In the genomic region with DNA sequence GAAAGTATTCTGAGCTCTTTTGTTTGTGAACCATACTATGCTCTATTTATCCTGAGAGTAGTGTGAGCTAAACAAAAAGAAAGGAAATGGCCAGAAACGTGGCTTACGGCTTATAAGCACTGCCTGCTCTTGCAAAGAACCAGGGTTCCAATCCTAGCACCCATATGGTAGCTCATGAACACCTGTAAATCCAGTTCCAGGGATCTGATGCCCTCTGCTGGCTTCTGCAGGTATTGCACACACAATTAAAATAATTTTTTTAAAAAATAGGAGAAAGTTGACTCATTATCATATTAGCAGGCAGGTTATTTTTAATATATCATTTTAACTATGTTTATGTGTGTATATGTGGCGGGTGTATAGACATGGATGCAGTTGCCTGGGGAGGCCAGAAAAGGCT, we compare ENCODE assay signal across 9 mouse cellular contexts.
DNase-seq lines count a peak whose midpoint lies in the region; ATAC-seq and TF ChIP-seq lines count a peak whose summit lies in the region.
"Had no signal": no experiment of that assay in that cellular context is flagged by ENCODE, and none has a peak within 500 bp of the region (broad histone marks: within the 10 kb centered on the region; RNA-seq: fewer than 3 reads in every experiment).

No protein-coding gene starts in this region.

- TF ChIP-seq POLR2A in testis, adult 2 months (IDR thresholded peaks at IDR 0.05; ENCODE audit: control insufficient read depth, low read depth, low read length): no peak
- TF ChIP-seq POLR2A in small intestine, adult 2 months (IDR thresholded peaks at IDR 0.05; ENCODE audit: low read depth, low read length): no peak

- H3K4me1 ChIP-seq in intestine, postnatal 0 days (replicated peaks; ENCODE audit: control insufficient read depth, insufficient read depth, low read length): no peaks in the 10 kb centered on the region
- H3K4me1 ChIP-seq in intestine, embryonic 15.5 days (replicated peaks): 0 out of 2 replicates have a peak, but pooled peaks cover 5% of the 10 kb centered on the region
- peaks cover 6% of the 10 kb centered on the region for H3K4me1 ChIP-seq in testis, adult 2 months (ENCODE audit: control insufficient read depth, insufficient read depth, low read length)
- no peaks in the 10 kb centered on the region for H3K4me1 ChIP-seq in small intestine, adult 2 months (ENCODE audit: control insufficient read depth, insufficient read depth, insufficient read length, low read length)
- H3K4me1 ChIP-seq in midbrain, embryonic 14.5 days (ENCODE audit: control insufficient read depth, insufficient read depth, low read length): peaks cover 8% of the 10 kb centered on the region

- no peaks in the 10 kb centered on the region for H3K27me3 ChIP-seq in intestine, postnatal 0 days (replicated peaks; ENCODE audit: control insufficient read depth, insufficient read depth, low read length)
- no peaks in the 10 kb centered on the region for H3K27me3 ChIP-seq in intestine, embryonic 15.5 days (replicated peaks)
- H3K27me3 ChIP-seq in testis, adult 2 months (ENCODE audit: control insufficient read depth, insufficient read depth, low read length): no peaks in the 10 kb centered on the region
- H3K27me3 ChIP-seq in small intestine, adult 2 months (ENCODE audit: control insufficient read depth, insufficient read depth, low read length): no peaks in the 10 kb centered on the region
- H3K27me3 ChIP-seq in midbrain, embryonic 14.5 days (ENCODE audit: control insufficient read depth, insufficient read depth, low read length): no peaks in the 10 kb centered on the region

- no peak overlapping the region for H3K4me3 ChIP-seq in intestine, postnatal 0 days (ENCODE audit: low read depth, low read length)
- no peak overlapping the region for H3K4me3 ChIP-seq in intestine, embryonic 15.5 days (replicated peaks)
- H3K4me3 ChIP-seq in testis, adult 2 months (ENCODE audit: control insufficient read depth, low read depth, low read length): peak overlapping the region; percentile 65
- H3K4me3 ChIP-seq in small intestine, adult 2 months (ENCODE audit: low read depth, low read length): no peak overlapping the region
- no peak overlapping the region for H3K4me3 ChIP-seq in midbrain, embryonic 14.5 days (replicated peaks; ENCODE audit: low read depth, low read length)

- TF ChIP-seq CTCF in intestine, postnatal 0 days (IDR thresholded peaks at IDR 0.05; ENCODE audit: low read depth): peak; percentile 76
- no peak for TF ChIP-seq CTCF in testis, adult 2 months (IDR thresholded peaks at IDR 0.05; ENCODE audit: control insufficient read depth, insufficient read depth, insufficient replicate concordance, low read depth, low read length)
- TF ChIP-seq CTCF in small intestine, adult 2 months (IDR thresholded peaks at IDR 0.05; ENCODE audit: extremely low read depth, insufficient read length, insufficient replicate concordance, low read depth, low read length): peak; percentile 50; the same call in 1 of the 2 replicates

- no peak for DNase-seq in testis, postnatal 14 days (ENCODE audit: low spot score)
- DNase-seq in NIH3T3 (ENCODE audit: low read depth): peak; percentile 27
- DNase-seq in midbrain, embryonic 14.5 days: no peak
- no peak for DNase-seq in left cerebral cortex, postnatal 14 days (ENCODE audit: low spot score in 2 of 2)

- 80% methylated on average over 3 of the region's 3 CpGs for WGBS in intestine, postnatal 0 days
- WGBS in intestine, embryonic 15.5 days: 76% methylated on average over 3 of the region's 3 CpGs
- 79% methylated on average over 3 of the region's 3 CpGs for WGBS in small intestine, adult 2 months
- 76% methylated on average over 3 of the region's 3 CpGs for WGBS in midbrain, embryonic 14.5 days

- no peak overlapping the region for H3K27ac ChIP-seq in intestine, postnatal 0 days (ENCODE audit: low read depth, low read length)
- H3K27ac ChIP-seq in intestine, embryonic 15.5 days: no peak overlapping the region
- no peak overlapping the region for H3K27ac ChIP-seq in testis, adult 2 months (ENCODE audit: control insufficient read depth, insufficient read depth, low read depth, low read length)
- no peak overlapping the region for H3K27ac ChIP-seq in small intestine, adult 2 months (ENCODE audit: insufficient read depth, low read depth, low read length)
- H3K27ac ChIP-seq in midbrain, embryonic 14.5 days (replicated peaks; ENCODE audit: low read depth, low read length): no peak overlapping the region

- no peak for ATAC-seq in intestine, postnatal 0 days
- ATAC-seq in intestine, embryonic 15.5 days: no peak
- ATAC-seq in midbrain, embryonic 14.5 days (ENCODE audit: low FRiP score, low TSS enrichment): no peak

- H3K9me3 ChIP-seq in intestine, postnatal 0 days (ENCODE audit: control insufficient read depth): no peaks in the 10 kb centered on the region
- no peaks in the 10 kb centered on the region for H3K9me3 ChIP-seq in intestine, embryonic 15.5 days
- no peaks in the 10 kb centered on the region for H3K9me3 ChIP-seq in midbrain, embryonic 14.5 days (ENCODE audit: control insufficient read depth, low read length)

- no peak overlapping the region for H3K9ac ChIP-seq in intestine, postnatal 0 days (ENCODE audit: low read depth, low read length)
- no peak overlapping the region for H3K9ac ChIP-seq in intestine, embryonic 15.5 days
- no peak overlapping the region for H3K9ac ChIP-seq in midbrain, embryonic 14.5 days (replicated peaks; ENCODE audit: low read length)

- no peaks in the 10 kb centered on the region for H3K36me3 ChIP-seq in intestine, postnatal 0 days (ENCODE audit: control insufficient read depth, insufficient read depth)
- no peaks in the 10 kb centered on the region for H3K36me3 ChIP-seq in intestine, embryonic 15.5 days
- H3K36me3 ChIP-seq in testis, adult 2 months (ENCODE audit: control insufficient read depth, insufficient read depth, low read length): no peaks in the 10 kb centered on the region
- no peaks in the 10 kb centered on the region for H3K36me3 ChIP-seq in small intestine, adult 2 months (ENCODE audit: control insufficient read depth, insufficient read depth, low read length)
- H3K36me3 ChIP-seq in midbrain, embryonic 14.5 days (ENCODE audit: control insufficient read depth, insufficient read depth, low read length): no peaks in the 10 kb centered on the region

- intact Hi-C loops in left cerebral cortex, postnatal 14 days (cut with DNase I): no loop called here

- no peak overlapping the region for H3K4me2 ChIP-seq in intestine, postnatal 0 days (replicated peaks; ENCODE audit: low read depth)
- H3K4me2 ChIP-seq in intestine, embryonic 15.5 days (replicated peaks): no peak overlapping the region
- H3K4me2 ChIP-seq in midbrain, embryonic 14.5 days (ENCODE audit: low read length): no peak overlapping the region
- H3K4me2 ChIP-seq: heart, embryonic 11.5 days had no signal
